Mouse (Mus musculus): Measurements from ENCODE around the gene Usp24.

DNA sequence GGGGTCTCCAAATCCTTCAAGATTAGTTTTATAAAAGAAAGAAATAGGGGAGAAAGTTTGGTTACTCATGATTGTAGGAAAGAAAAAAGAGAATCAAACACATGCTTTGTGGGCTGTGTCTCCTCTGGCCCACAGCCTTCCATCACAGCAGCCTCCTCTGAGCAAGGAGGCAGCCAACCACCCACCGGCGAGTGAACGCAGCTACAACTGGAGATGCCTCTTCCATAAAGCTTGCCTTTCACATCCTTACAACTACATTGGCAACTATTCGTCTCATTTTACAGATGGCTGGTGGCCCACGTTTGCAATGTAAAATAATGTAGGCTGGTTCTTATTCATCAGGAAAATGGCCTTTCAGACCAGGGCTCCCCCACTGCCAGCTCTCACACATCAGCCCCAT lies 121.2 kb downstream of the Usp24 start:
- no peak for TF ChIP-seq CTCF (IDR thresholded peaks at IDR 0.05; ENCODE audit: control insufficient read depth, insufficient read depth, insufficient read length)
- no peak for TF ChIP-seq CEBPB (IDR thresholded peaks at IDR 0.05; ENCODE audit: low read depth)
- TF ChIP-seq MAX (IDR thresholded peaks at IDR 0.05): no peak
- no peak for TF ChIP-seq USF1 (IDR thresholded peaks at IDR 0.05; ENCODE audit: low read depth)
- TF ChIP-seq MYOD1 (IDR thresholded peaks at IDR 0.05; ENCODE audit: control insufficient read depth, insufficient read length, low read depth): no peak
- no peak for TF ChIP-seq MYOG (IDR thresholded peaks at IDR 0.05; ENCODE audit: control insufficient read depth, extremely low read depth, insufficient read length)
- no peak for TF ChIP-seq FOSL1 (IDR thresholded peaks at IDR 0.05; ENCODE audit: insufficient read depth, low read length, poor library complexity, severe bottlenecking)

Data from C2C12 (cell line).